Mouse (Mus musculus) intestine, postnatal 0 days (tissue): ENCODE measurements around the gene Usp21. TPM values are rescaled to one million over a fixed set of nuclear protein-coding genes. Genes with fewer than 3 reads are reported as not detected.

Source experiments
- ATAC-seq: fragments of 200-750 bp; cut with Nextera tagmentation; 2 replicates; pipeline ENCODE4 v1.8.0; 2017; ENCODE audit warnings: mild to moderate bottlenecking, moderate TSS enrichment, moderate library complexity
- H3K27ac ChIP-seq: fragments of 300-500 bp; sonication (generic); 2 replicates; pipeline ENCODE4 v1.5.1; 2014; ENCODE audit warnings: mild to moderate bottlenecking, low read depth, low read length, moderate library complexity
- H3K27me3 ChIP-seq: fragments of 300-500 bp; sonication (generic); replicated peaks from 2 replicates; pipeline ENCODE4 v1.6.1; 2014; ENCODE audit warnings: low read length, mixed read lengths; ENCODE audit not compliant: control insufficient read depth, insufficient read depth
- H3K36me3 ChIP-seq: fragments of 300-500 bp; sonication (generic); 2 replicates; pipeline ENCODE4 v1.6.1; 2014; ENCODE audit warnings: mild to moderate bottlenecking, moderate library complexity; ENCODE audit not compliant: control insufficient read depth, insufficient read depth
- H3K4me1 ChIP-seq: fragments of 300-500 bp; sonication (generic); replicated peaks from 2 replicates; pipeline ENCODE4 v1.6.1; 2014; ENCODE audit warnings: antibody characterized with exemption, low read length, mixed read lengths; ENCODE audit not compliant: control insufficient read depth, insufficient read depth
- H3K4me2 ChIP-seq: fragments of 300-500 bp; sonication (generic); replicated peaks from 2 replicates; pipeline ENCODE4 v1.6.1; 2014; ENCODE audit warnings: low read depth, mild to moderate bottlenecking, moderate library complexity
- H3K4me3 ChIP-seq: fragments of 300-500 bp; sonication (generic); 2 replicates; pipeline ENCODE4 v1.5.1; 2014; ENCODE audit warnings: low read depth, low read length
- H3K9ac ChIP-seq: fragments of 300-500 bp; sonication (generic); 2 replicates; pipeline ENCODE4 v1.6.1; 2014; ENCODE audit warnings: mild to moderate bottlenecking, low read depth, low read length
- H3K9me3 ChIP-seq: fragments of 300-500 bp; sonication (generic); 2 replicates; pipeline ENCODE4 v1.6.1; 2016; ENCODE audit warnings: mixed run types; ENCODE audit not compliant: control insufficient read depth
- CTCF ChIP-seq: sonication (generic); IDR thresholded peaks from 2 replicates; pipeline ENCODE4 v1.5.1; 2016; ENCODE audit warnings: low read depth, mild to moderate bottlenecking, control low read depth, antibody characterized with exemption, moderate library complexity
- WGBS: fragments of 180-500 bp; shearing (Covaris S2); extraction: QIAGEN DNeasy Blood & Tissue Kit; methylation state at CpG from one replicate; pipeline ENCODE4 v1.1.7; 2014; 5-methylcytosine and 5-hydroxymethylcytosine counted together
- polyA plus RNA-seq: library from polyadenylated mRNA; unstranded; fragments of >200 nt; fragmentation: Nextera tagmentation; extraction: Ambion mirVana; gene quantifications from 2 replicates; pipeline ENCODE4 v1.2.1, GENCODE M21; 2015

Usp21 gene
- polyA plus RNA-seq, 1 experiment from 2014 or later = 20.4 TPM

GRCm38 (mm10) chr1:171263666-171264461 lies 23.9 kb downstream of the Usp21 start:
- H3K4me3 ChIP-seq = no peak overlapping the region
- H3K9me3 ChIP-seq = no peaks in the 10 kb centered on the region
- no peaks in the 10 kb centered on the region for H3K27me3 ChIP-seq
- peaks cover 4% of the 10 kb centered on the region; the same call in 1 of the 2 replicates for H3K4me1 ChIP-seq
- no peaks in the 10 kb centered on the region for H3K36me3 ChIP-seq
- peak overlapping the region; percentile 64; the same call in 1 of the 2 replicates for H3K27ac ChIP-seq
- peak; percentile 53 for TF ChIP-seq CTCF
- H3K9ac ChIP-seq = no peak overlapping the region
- WGBS = 74% methylated on average over 3 of the region's 3 CpGs
- ATAC-seq = 0 out of 2 replicates have a peak, but pooled peaks have one; percentile 5
- H3K4me2 ChIP-seq = no peak overlapping the region

- Histone ChIP-seq H3K36me3 (no peaks in the 10 kb centered on the region), H3K9me3 (no peaks in the 10 kb centered on the region), H3K4me2 (peak overlapping the region; percentile 41; the same call in 1 of the 2 replicates), H3K27ac (peak overlapping the region; percentile 64; the same call in 1 of the 2 replicates), H3K27me3 (no peaks in the 10 kb centered on the region), H3K9ac (no peak overlapping the region), H3K4me1 (peaks cover 4% of the 10 kb centered on the region; the same call in 1 of the 2 replicates), H3K4me3 (no peak overlapping the region)
- 6% methylated on average over 2 of the region's 2 CpGs for WGBS
- peak; percentile 69 for ATAC-seq
- TF ChIP-seq CTCF = no peak
These were observed 24.6 kb downstream of the Usp21 start for GRCm38 (mm10) chr1:171263185-171263611.

GRCm38 (mm10) chr1:171262594-171263130 lies 25.1 kb downstream of the Usp21 start:
- peak overlapping the region; percentile 41 for H3K4me2 ChIP-seq
- no peak overlapping the region for H3K9ac ChIP-seq
- H3K27ac ChIP-seq = peak overlapping the region; percentile 68; the same call in 1 of the 2 replicates
- WGBS = 7% methylated on average over 8 of the region's 8 CpGs
- peaks cover 4% of the 10 kb centered on the region; the same call in 1 of the 2 replicates for H3K4me1 ChIP-seq
- H3K4me3 ChIP-seq = no peak overlapping the region
- TF ChIP-seq CTCF = no peak
- ATAC-seq = peak; percentile 41; the same call in 1 of the 2 replicates
- no peaks in the 10 kb centered on the region for H3K9me3 ChIP-seq
- no peaks in the 10 kb centered on the region for H3K27me3 ChIP-seq
- H3K36me3 ChIP-seq = no peaks in the 10 kb centered on the region

DNA sequence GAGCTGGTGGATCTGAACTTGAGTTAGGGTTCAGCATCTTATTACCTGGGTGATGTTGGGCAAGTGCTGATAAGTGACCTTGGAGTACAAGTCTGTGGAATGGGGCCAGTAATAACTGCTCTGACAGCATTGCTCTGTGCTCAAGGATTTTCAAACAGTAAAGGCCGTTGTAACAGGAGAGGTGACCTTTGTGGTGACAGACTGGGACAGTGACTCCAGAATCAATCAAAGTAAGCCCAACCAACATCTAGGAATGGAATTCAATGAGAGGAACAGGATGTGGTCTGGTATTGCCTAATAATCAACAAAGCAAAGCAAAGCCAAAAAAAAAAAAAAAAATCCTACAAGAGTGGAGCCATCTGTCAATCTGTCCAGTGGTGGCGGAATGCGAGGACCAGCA lies 27.5 kb downstream of the Usp21 start:
- no peak overlapping the region for H3K9ac ChIP-seq
- no peak overlapping the region for H3K4me3 ChIP-seq
- no peaks in the 10 kb centered on the region for H3K27me3 ChIP-seq
- peaks cover 4% of the 10 kb centered on the region; the same call in 1 of the 2 replicates for H3K4me1 ChIP-seq
- 0 out of 2 replicates have a peak, but pooled peaks cover 3% of the 10 kb centered on the region for H3K36me3 ChIP-seq
- no peak for TF ChIP-seq CTCF
- H3K9me3 ChIP-seq = no peaks in the 10 kb centered on the region
- H3K4me2 ChIP-seq = no peak overlapping the region
- no peak for ATAC-seq
- no peak overlapping the region for H3K27ac ChIP-seq
- 57% methylated on average over 3 of the region's 3 CpGs for WGBS

DNA sequence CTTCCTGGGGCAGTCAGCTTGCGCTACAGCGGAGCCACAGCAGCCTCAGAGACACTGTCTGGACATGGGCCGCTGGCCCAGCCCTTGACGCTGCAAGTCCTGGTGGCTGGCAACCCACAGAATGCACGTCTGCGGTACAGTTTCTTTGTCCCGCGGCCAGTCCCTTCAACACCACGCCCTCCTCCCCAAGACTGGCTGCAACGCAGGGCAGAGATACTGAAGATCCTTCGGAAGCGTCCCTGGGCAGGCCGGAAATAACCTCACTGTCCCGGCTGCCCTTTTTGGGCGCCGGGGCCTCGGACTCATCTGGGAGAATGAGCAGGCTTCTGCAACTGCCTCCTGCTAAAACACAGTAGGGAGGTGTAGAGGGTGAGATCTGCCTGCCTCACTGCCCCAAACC lies 28.9 kb downstream of the Usp21 start:
- Histone ChIP-seq H3K9ac (no peak overlapping the region), H3K9me3 (no peaks in the 10 kb centered on the region), H3K4me3 (no peak overlapping the region), H3K36me3 (0 out of 2 replicates have a peak, but pooled peaks cover 3% of the 10 kb centered on the region), H3K27me3 (no peaks in the 10 kb centered on the region), H3K4me1 (peaks cover 4% of the 10 kb centered on the region; the same call in 1 of the 2 replicates), H3K4me2 (no peak overlapping the region), H3K27ac (no peak overlapping the region)
- ATAC-seq = no peak
- 73% methylated on average over 17 of the region's 17 CpGs for WGBS
- TF ChIP-seq CTCF = no peak

GRCm38 (mm10) chr1:171257781-171258180 lies 30.0 kb downstream of the Usp21 start:
- H3K9me3 ChIP-seq = no peaks in the 10 kb centered on the region
- H3K4me3 ChIP-seq = no peak overlapping the region
- WGBS = 88% methylated on average over 9 of the region's 9 CpGs
- H3K27me3 ChIP-seq = no peaks in the 10 kb centered on the region
- no peak overlapping the region for H3K9ac ChIP-seq
- H3K4me2 ChIP-seq = no peak overlapping the region
- TF ChIP-seq CTCF = no peak
- H3K4me1 ChIP-seq = peaks cover 4% of the 10 kb centered on the region; the same call in 1 of the 2 replicates
- ATAC-seq = no peak
- 0 out of 2 replicates have a peak, but pooled peaks cover 3% of the 10 kb centered on the region for H3K36me3 ChIP-seq
- no peak overlapping the region for H3K27ac ChIP-seq
